Mouse (Mus musculus) small intestine, adult 2 months (tissue): ENCODE measurements around the gene Tm9sf2.

ENCODE experiments used
- CTCF ChIP-seq: fragments of 200-500 bp; IDR thresholded peaks from 2 replicates; pipeline ENCODE4 v1.5.1; 2012; ENCODE audit warnings: low read depth, mild to moderate bottlenecking, control low read depth, inconsistent platforms, low read length, moderate library complexity, mixed read lengths; ENCODE audit not compliant: insufficient replicate concordance, insufficient read length; ENCODE audit errors: extremely low read depth
- POLR2A ChIP-seq: fragments of 200-500 bp; IDR thresholded peaks from 2 replicates; pipeline ENCODE4 v1.6.1; 2012; ENCODE audit warnings: low read depth, mild to moderate bottlenecking, control low read depth, inconsistent platforms, low read length, moderate library complexity

GRCm38 (mm10) chr14:122099584-122099983, 7.3 kb upstream of the Tm9sf2 start:
- TF ChIP-seq CTCF (no peak), POLR2A (no peak)
